Mouse (Mus musculus) kidney, adult 2 months (tissue): ENCODE data around the gene Isyna1.

ENCODE experiments used
- CTCF ChIP-seq: fragments of 200-500 bp; conservative IDR thresholded peaks from 2 replicates; pipeline ENCODE4 v1.5.1; 2011; ENCODE audit warnings: low read depth, mild to moderate bottlenecking, control low read depth, low read length, moderate library complexity, mixed read lengths; ENCODE audit not compliant: insufficient read depth, insufficient read length
- POLR2A ChIP-seq: fragments of 200-500 bp; IDR thresholded peaks from one replicate; pipeline ENCODE4 v1.6.1; 2011; ENCODE audit warnings: low read depth, low read length, control low read depth

DNA sequence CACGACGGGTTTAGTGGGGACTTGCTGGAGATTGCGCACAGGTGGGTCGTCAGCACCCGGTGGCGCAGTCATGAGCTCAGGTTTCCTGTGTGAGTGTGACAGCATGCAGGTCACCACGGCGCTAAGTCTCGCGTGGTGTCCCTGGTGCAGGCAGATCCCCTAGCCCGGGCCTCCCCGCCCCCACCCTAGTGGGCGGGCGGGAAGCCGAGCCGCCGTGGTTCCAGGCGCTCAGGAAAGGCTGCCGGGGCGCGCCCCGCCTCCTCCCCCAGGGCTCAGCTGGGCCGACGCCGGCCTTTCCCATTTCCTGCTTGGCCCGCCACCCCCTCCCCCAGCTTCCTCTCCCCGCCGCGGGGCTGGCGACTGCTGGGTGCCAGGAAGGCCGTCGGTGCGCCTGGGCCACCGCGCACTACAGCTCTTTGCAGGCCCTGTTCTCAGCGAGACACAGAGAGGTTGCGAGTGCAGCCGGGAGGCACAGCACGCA lies 15.2 kb downstream of the Isyna1 start:
- no peak for TF ChIP-seq CTCF
- TF ChIP-seq POLR2A, result peak; percentile 19
